Mouse (Mus musculus) left cerebral cortex, postnatal 14 days (tissue): ENCODE data around the gene Dppa1. TPM values are rescaled to one million over a fixed set of nuclear protein-coding genes. Genes with fewer than 3 reads are reported as not detected.

Source experiments
- DNase-seq, 2 experiments: peaks; one replicate each; pipeline ENCODE4 v3.0.0; 2021 to 2022; ENCODE audit warnings: low spot score in 2 of 2, mixed read lengths in 1 of 2
- intact Hi-C: fragments of 180-260 bp; cut with DNase I; formaldehyde crosslinking; loops from one replicate; pipeline ENCODE4 v1.15.1; 2025
- total RNA-seq, 2 experiments: library from RNA; stranded (reverse); gene quantifications; 2 replicates each; pipeline ENCODE4 v1.2.3; 2021

Dppa1 gene
- total RNA-seq, 2 experiments from 2014 or later, result not detected

- DNase-seq, result no peak
- intact Hi-C loops, result no loop called here
Measured at GRCm38 (mm10) chr11:46565967-46566366, 63.1 kb downstream of the Dppa1 start.

GRCm38 (mm10) chr11:46564671-46565070 is 64.4 kb downstream of the Dppa1 start:
- no peak for DNase-seq
- intact Hi-C loops, result no loop called here

GRCm38 (mm10) chr11:46561096-46561495 is 68.0 kb downstream of the Dppa1 start:
- intact Hi-C loops, result no loop called here

More at GRCm38 (mm10) chr11:46561096-46561495, 68.0 kb downstream of the Dppa1 start:
- no peak for DNase-seq

Other genes with a start within 250 kb of the Dppa1 start
- under 1 TPM; 0.11 to 0.44 TPM for gene Itk, start 239.7 kb downstream of the Dppa1 start, total RNA-seq
- not detected for gene Fam71b, start 232.7 kb downstream of the Dppa1 start, total RNA-seq
- gene Med7, start 192.3 kb downstream of the Dppa1 start, total RNA-seq, result 10 to 100 TPM; 30.2 to 36.5 TPM
- 1 to 10 TPM; 1.1 to 1.7 TPM for gene Havcr2, start 174.3 kb downstream of the Dppa1 start, total RNA-seq
- not detected for gene Gm12169, start 105.0 kb downstream of the Dppa1 start, total RNA-seq
- under 1 TPM; 0.29 to 0.32 TPM for gene BC053393, start 57.7 kb downstream of the Dppa1 start, total RNA-seq
- not detected for gene Timd2, start 77.8 kb upstream of the Dppa1 start, total RNA-seq
- not detected for gene Havcr1, start 105.8 kb upstream of the Dppa1 start, total RNA-seq
- not detected for gene Timd4, start 181.5 kb upstream of the Dppa1 start, total RNA-seq